Mouse (Mus musculus): Measurements from ENCODE around the gene Vldlr.

The Vldlr gene

DNA sequence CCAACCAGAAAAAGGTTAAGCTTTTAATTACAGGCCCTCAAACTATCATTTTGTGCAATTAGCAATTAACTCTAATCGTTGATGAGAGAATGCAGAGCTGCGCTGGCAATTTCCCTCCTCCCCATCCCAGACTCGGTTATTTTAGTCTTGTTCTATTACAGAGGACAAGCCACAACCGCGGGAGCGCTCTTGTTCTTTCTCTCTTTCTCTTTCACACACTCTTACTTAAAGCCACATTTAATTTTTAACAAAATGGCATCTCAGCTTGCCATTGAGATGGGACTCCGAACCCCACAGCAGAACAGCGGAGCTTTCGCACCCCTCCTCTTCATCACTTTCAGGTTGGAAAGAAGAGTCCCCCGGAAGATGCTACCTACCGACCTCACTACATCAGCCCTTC, at the start of gene Vldlr:
Gene Vldlr, plus strand, starts transcription at position 167 of the 400 bp plus-strand sequence.
- peak; percentile 41 for DNase-seq (ENCODE audit: low spot score)

DNA sequence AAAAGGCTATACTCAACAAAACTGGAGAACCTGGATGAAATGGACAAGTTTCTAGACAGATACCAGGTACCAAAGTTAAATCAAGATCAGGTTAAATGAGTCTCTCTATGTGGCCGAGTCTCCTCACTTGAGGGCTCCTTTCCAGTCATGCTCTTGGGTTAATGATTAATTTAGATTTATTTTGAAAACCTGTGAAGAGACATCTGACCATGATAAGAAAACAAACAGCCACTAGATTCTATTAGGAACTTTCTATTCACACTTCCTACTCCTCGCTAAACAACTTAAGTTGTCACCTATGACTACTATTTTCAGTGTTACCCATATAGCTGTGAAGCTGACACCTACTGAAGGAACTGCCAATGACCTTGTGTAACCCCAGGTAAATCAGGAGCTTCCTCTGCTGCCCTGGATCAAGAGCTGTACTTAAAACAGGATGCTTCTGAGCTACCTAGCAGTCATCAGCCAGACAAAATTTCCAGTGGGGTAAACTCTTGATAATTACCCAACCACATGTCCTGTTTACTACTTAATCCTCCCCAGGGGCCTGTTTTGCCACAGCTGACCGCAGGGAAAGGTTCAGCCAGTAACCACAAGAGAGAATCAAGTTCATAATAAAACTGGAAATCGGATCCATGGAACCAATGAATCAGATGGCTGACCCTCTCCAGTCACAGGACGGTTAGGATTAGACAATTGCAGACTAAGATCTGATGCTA, 48.5 kb upstream of the Vldlr start:
- DNase-seq (ENCODE audit: low spot score), result no peak

DNA sequence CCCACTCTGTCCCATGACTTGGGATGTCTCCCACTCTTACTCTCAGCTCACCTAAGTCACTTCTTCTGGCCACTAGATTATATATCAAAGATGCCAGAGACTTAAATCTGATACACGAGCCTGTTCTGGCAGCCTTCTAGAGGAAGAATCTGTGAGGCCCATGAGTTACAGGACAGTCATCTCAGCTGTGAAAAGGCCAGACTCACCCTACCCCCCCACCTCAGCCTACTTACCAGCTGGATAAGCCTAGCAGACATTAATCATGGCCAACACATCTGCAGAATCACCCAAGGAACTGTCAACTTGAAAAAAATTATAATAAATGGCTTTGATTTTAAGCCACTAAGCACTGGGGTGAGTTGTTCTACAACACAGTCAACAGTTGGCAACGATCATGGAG, 42.4 kb upstream of the Vldlr start:
- DNase-seq (ENCODE audit: low spot score), result no peak

DNA sequence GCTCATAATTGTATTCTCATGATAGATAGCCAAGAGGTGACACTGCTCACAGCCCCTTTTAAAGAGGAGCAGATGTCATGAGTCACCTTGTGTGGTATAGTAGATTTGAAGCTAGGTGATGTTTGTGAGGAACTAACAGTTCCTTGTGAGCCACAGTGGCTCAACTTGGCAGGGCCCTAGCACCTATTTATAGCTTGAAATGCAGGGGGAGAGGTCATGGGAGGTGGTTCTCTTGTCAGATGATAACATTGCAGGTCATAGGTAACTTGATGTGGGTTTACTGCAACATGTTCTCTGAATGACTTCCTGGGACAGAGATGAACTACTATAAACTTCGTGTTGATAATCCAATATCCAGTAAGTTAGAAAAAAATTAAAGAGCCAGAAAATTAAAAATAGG, 40.7 kb upstream of the Vldlr start:
- DNase-seq (ENCODE audit: low spot score), result no peak

DNA sequence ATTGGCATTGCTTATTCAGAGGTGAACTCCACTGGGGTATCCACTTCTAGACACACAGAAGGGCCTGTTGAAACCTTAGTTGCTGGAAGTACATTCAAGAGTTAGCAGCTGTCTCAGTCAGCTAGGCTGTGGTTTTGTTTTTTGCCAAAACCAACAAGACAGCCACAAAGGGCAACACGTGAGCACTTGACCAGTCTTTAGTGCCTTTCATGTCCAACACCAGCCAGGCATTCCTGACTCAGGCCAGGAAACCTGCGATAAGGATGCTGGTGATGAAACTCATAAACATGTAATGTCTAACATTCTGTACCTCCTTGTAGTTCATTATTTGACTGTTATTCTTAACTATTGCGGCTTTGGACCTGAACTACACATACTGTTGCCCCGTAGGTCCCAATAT, 39.7 kb upstream of the Vldlr start:
- DNase-seq (ENCODE audit: low spot score), result no peak

DNA sequence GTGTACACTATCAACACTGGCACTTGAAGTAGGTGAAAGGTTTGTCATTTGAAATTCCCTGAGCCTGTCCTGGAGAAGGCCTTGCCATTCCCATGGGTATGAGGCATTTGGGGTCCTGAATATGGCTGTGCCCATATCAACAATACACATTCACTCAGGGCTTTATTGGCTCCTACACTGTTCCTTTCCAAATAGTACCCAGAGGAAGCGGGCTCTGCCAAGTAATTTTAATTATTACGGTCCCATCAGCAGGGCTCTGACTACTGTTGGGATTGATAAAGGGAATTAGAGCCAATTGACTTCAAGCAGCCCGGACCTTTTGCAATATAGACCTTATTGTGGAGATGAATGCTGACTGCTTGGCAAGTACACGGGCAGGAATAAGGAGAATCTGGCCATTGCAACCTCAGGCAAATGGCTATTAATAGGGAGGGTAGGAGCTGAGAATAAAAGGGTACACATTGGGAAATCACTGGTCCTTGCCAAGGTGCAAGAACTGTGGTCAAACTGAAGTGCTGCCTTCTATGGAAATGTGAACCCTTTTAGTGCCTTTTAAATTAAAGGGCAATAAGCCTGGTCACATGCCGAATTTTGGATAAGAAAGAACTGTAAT, 38.0 kb upstream of the Vldlr start:
- DNase-seq (ENCODE audit: low spot score), result no peak

DNA sequence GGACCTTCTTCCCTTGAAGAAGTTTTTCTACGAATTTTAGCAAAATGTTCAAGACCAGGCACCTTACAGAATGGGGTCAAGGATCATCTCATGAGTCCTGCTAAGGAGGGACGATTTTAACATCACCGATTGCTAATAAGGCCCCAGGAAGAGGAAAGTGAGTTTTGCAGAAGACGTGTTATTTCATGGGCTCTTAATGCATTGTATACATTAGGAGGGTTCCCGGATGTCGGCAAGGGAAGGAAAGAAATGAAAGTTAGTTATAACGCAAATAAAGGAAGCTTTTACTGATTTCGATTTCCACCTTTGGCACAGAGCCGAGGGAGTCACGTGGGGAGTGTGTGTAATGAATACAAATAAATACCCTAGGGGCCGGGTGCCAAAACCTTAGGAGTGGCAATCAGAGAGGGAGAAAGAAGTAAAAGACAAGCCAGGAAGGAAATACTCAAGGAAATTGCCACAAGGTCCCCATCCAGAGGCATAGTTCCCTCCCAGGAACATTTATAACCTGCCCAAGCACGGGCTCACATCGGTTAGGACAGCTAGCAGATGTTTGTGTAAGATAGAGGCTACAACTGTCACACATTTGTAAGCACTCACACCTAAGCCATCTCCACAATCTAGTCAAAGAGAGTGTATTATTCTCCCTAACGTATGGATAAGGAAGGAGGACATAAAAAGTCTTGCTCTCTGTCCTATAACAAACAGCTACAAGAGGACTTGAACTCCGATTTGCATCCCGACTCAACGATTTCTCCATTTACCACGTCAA, 35.7 kb upstream of the Vldlr start:
- DNase-seq (ENCODE audit: low spot score), result peak; percentile 33

DNA sequence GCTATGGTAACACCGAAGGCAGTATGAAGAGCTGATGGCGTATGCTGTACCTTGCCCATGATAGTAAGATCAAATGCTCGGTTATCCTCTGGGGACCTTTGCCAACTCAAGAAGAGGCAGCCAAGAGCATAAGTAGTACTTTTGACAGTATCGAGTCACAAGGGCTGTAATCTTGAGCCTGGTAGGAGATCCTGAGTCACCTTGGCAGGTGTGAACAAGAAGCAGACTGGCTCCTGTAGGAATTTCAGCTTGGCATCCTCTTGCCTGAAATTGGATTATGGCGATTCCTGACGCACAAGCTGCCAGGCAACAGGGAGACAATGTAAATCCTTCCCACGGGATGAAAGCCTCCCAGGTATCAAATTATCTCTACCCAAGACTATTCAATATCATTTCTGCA, 32.8 kb upstream of the Vldlr start:
- no peak for DNase-seq (ENCODE audit: low spot score)

DNA sequence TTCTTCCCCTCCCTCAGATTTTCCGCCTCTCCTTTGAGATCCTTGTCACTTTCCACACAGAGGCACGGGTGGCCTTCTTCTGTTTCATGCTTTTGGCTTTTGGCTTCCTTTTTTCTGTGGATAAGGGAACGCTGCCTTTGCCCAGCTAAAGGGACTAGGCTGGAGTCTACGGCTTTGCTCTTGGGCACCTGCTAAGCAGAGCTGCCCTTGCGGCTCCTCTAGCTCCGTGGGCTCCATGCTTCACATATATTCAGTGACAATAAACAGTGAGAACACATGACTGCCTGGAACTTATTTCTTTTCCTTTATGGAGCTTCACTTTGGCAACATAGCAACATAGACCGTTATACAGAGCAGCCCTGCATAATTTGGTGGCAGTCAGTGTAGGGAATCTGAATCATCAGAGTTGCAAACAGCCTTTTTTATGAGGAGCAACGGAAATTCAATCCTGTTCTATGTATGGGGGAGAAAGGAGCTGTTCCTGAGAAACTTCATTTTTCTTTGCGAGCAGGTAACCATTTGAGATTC, 12.5 kb upstream of the Vldlr start:
- no peak for DNase-seq (ENCODE audit: low spot score)

DNA sequence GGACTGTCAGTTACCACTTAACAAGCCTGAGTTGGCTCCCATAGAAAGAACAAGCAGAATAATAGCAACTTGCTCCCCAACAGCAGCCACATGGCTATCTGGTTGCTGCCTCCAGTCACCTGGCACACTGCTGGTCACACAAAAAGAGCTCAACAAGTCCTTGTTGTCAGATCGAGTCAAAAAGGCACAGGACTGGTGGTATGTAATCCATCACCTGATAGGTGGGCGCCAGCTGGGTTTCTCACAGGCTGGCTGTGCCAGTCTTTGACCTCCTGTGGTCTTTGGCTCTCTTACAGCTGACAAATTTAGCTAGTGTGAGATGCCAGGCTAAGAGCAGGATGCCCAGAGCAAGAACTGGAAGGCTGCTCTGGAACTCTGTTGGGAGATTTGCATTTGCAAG, 5.3 kb upstream of the Vldlr start:
- no peak for DNase-seq (ENCODE audit: low spot score)

DNA sequence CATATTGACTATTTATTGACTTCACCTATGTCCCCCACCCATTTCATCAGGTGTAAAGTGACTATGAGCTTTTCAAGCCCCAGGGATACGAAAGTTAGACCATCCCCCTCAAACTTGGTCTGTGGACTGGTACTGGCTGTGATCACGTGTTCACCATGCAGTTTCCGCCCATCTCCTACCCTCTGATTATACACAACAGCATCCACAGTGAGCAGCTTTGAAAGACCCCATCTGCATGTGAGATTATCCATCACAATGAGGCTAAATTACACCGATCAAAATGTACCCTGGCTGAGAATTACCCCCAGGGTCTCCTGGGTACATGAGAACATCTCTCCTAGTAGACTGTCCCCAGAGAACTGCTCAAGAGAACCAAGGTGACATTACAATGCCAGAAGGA, 688 bp upstream of the Vldlr start:
- no peak for DNase-seq (ENCODE audit: low spot score)

DNA sequence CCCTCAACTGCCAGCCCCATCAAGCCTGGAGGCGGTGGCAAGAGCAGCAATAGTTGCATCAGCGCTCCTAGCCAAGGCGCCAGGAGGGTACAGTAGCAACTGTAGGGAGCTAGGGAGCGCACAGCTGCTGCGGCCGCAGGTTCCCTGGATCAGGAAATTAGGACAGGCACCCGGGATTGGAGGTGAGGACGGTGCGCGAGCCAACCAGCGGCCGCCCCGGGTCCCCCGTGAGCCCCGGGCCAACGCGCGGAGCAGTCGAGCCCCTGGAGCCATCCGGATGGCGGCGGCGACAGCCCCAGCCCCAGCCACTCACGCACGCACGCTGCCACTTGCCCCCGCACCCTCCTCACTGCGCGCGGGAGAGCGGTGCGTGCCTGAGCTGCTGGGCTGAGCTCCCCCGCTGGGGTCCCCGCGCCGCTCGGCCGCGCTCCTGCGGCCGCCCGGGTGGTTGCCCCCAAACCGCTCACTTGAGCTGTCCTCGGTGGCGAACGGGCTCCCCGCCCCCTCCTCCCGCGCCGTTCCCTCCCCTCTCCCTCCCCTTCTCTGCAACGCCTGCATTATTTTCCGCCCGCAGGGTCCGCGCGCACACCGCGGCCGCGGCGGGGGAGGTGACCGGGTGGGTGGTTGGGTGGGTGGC, 601 bp downstream of the Vldlr start:
- DNase-seq (ENCODE audit: low spot score), result peak; percentile 62

DNA sequence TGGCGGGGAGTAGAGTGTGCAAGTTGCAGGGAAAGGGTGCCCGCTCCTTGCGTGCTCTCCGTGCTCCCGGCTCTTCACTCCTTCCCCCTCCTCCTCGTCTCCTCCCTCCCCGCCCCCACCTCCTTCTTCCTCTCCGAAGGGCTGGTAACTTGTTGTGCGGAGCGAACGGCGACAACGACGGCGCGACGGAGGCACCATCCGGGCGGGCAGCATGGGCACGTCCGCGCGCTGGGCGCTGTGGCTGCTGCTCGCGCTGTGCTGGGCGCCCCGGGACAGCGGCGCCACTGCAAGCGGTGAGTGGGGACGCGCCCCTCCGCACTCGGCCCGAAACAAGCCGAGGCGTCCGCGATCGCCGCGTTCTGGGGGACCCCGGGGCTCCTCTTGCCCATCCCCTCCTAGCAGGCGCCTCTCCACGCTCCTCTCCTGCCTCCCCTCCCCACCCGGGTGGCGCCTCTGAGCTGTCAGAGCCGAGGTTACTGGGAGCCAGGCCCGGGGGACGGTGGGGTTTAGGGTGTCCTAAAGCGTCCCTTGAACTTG, 1.2 kb downstream of the Vldlr start:
- DNase-seq (ENCODE audit: low spot score), result peak; percentile 65

DNA sequence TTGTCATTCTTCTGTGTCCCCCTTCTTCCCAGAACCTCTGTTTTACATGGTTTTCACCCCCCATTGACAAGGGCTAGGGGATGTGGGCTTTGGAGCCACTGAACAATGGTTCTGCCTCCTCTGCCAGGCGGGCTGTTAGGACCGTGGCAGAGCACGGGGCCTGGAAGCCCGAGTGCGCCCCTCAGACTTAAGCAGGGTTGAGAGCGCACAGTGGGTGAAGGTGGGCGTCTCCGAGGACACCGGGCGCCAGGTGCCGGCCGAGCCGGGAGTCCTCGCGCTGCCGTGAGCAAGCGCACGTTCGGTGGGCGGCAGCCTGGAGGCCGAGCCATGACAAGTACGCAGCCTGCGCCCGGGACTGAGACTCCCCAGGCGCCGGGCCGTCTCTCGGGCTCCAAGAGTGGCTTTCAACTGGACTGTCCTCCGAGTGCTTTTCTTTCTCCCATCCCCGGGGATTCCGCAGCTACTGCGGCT, 1.7 kb downstream of the Vldlr start:
- DNase-seq (ENCODE audit: low spot score), result peak; percentile 36

DNA sequence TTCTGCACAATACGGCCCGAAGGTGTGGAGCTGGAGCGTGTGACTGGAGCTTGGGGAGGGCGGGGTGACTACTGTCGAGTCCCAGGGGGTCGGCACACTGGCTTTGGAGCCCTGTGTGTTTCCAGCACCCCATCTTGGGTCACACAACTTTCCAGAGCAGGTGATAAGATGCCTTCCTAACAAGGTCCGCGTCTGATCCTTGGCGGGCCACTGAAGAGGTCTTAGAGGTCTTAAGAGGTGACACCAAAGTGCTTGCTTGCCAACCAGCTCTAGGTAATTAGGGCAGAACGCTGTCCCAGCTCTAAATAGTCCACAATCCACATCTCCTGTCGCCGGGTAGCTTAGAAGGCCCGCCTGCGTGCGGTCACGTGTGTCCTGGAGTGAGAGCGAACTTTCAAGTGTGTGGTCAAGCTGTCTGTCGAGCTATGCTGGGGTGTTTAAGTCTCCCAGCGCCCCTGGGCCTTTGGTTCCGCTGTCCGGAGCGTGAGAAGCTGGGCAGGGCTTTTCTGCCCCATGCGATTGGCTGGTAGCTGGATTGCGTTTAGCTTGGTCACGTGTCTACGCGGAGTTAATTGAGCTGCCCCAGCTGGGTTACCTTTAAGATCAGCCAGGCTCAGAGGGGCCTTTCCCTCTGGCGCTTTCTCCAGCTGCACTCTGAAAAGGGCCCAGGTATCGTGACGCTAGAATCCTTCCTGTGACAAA, 2.4 kb downstream of the Vldlr start:
- peak; percentile 62 for DNase-seq (ENCODE audit: low spot score)

DNA sequence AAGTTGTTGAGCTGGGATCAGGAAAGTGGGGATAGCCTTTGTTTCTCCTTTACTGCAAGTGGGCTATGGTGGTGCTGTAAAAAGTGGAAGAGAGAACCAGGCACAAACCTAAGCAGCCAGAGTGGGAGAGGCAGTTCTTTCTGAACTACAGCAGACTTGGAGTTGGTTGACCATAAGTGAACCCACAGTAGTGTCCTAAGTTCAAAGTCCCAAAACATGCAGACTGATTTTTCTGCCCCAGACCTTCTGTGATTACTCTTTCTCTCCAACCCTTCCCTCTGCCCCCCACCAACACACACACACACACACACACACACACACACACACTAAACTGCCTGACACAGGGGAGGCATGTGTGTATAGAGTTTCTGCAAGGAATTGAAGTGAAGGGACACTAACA, 3.3 kb downstream of the Vldlr start:
- DNase-seq (ENCODE audit: low spot score), result no peak

DNA sequence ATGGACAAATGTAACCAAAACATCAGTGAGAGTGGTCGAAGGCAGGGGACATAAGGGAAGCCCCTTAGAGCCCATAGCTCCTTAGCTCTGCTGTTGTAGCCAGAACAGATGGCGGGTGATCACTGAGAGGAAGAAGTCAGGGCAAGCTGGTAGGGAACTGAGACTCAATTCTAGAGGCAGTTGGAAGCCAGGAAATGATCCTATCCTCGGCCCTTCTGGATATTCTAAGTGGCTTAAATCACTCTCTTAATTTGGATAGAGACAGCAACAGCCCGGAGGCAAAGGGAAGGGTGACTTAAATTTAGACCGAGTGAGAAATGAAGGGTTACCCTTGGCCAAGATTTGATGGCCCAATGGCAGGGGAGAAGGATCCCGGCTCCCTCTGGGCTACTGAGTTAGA, 6.8 kb downstream of the Vldlr start:
- DNase-seq (ENCODE audit: low spot score), result no peak

DNA sequence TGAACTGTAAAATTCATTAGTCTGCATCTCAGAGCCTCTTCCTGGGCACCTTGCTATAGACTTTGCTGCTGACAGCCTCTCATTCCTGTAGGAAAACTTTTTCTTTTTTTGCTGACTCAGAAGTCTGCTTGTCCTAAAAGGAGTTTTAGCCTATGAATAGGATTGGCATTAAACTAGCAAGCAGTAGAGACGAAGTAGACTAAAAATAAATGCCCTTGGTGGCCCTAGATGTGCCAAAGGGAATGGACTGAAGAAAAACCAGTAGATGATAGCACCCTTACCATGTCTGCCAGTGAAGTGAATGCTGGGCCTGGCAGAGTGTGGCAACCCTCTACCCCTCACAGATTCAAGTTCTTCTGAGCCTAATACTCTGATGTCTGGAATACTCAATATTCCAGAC, 8.1 kb downstream of the Vldlr start:
- DNase-seq (ENCODE audit: low spot score), result no peak

DNA sequence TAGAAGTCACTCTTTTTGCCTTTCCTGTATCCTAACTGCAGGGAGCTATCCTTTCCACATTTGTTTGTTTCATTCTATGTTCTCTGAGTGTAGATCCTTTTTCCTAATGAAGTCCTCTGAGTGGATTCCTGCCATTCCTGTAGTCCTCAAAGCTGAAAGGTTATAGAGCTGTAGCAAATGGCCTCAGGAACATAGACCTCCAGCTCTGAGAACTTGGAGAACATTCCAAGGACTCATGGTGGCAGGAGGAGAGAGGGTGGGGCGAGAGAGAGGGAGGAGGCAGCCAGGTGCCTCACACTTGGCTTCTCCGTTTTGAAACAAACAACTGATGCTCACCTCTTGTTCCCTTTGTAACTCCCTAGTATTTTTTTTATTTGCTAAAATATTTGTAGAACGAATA, 10.3 kb downstream of the Vldlr start:
- DNase-seq (ENCODE audit: low spot score), result no peak

DNA sequence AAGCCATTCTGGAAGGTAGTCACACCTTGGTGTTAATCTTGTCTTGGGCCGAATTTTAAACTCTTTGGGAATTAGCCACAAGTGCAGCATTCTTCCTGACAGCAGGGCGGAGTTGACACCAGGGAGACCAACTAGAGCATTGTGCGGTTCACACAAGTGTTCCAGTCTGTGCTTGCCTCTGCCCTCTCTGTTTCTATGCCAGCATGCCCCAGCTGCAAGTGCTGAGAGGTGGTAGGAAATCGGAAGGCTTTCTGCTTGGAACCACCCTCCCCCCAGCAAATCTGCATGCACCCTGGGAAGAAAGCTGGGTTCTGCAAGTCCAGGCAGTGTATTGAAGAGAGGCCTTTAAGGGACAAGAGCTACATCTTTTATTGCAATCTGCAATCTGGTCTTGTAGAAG, 10.8 kb downstream of the Vldlr start:
- peak; percentile 60 for DNase-seq (ENCODE audit: low spot score)

DNA sequence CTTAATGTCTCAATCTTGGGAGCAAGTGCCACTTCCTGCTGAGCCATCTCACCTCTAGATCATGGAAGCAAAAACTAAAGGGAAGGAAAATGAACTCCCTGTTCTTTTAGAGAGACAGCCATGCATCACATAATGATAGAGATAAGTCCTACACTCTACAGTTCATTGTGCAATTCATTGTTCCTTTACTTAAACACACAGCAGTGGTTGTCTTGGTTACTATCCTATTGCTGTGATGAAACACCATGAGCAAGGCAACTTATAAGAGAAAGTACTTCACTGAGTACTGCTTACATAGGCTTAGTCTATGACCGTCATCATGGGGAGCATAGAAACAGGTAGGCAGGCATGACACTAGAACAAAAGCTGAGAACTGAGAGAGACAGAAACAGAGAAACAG, 12.0 kb downstream of the Vldlr start:
- DNase-seq (ENCODE audit: low spot score), result no peak

DNA sequence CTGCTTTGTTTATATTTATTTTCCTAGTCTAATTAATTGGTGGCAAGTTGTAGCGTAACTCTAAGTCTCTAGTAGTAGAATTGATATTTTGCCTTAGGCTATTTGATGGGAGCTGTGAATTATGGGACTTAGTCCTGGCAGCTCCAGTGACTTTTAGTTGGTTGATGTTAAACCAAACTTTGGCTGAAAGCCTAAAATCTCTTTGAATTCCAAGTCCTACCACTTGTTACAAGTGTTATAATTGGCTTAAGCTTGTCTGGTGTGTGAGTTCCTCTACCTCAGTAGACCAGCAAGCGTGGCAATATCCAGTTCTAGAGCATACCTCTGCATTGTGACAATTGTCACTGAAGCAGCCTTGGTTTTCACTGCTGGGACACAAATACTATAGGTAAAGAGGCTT, 17.1 kb downstream of the Vldlr start:
- DNase-seq (ENCODE audit: low spot score), result no peak
